Mouse (Mus musculus): Measurements from ENCODE around the gene Proser2.

GRCm38 (mm10) chr2:6099443-6099842 is 30.6 kb downstream of the Proser2 start:
- no peak for TF ChIP-seq POLR2A (IDR thresholded peaks at IDR 0.05; ENCODE audit: extremely low read depth, insufficient read depth, low read length)
- no peak for TF ChIP-seq CTCF (IDR thresholded peaks at IDR 0.05; ENCODE audit: extremely low read depth, insufficient read depth, low read length)
